ENCODE assay signal across 16 mouse cellular contexts in the genomic region with DNA sequence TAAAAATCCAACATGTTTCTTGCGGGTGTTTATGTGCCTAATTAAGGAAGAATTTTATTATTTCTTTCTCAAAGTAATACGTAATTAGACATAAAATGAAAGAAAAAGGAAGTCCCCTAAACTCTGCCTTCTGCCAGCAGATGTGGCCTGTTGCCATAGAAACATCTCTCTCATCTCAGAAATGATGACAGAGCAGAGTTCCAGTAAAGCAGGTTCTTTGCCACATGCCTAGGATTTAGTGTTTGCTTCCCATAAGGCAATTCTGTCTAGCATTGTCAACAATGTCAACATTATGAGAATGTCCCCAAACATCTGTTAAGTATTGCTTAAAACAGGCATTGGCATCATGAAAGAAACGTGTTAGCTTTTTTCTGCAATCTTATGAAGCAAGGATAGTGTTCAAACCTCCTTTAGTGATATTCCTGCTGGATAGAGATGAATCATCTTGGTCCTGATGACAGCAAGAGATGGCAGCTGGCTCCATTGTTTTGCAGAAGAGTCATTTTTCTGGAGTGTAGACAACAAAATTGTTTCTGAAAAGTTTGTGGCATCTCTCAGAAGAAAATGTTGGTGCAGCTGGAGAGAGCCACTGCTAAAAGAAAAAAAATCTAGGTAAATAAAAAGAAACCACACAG. TPM values are rescaled to one million over a fixed set of nuclear protein-coding genes. Genes with fewer than 3 reads are reported as not detected.
A peak's percentile ranks its signal among the peaks of the same experiment; 100 is the strongest.
DNase-seq lines count a peak whose midpoint lies in the region; ATAC-seq and TF ChIP-seq lines count a peak whose summit lies in the region.
"Had no signal": no experiment of that assay in that cellular context is flagged by ENCODE, and none has a peak within 500 bp of the region (broad histone marks: within the 10 kb centered on the region; RNA-seq: fewer than 3 reads in every experiment).

No protein-coding gene starts in this region.

- no peak for TF ChIP-seq EP300 in CH12.LX (IDR thresholded peaks at IDR 0.05; ENCODE audit: low read length)

- no peak overlapping the region for H3K9ac ChIP-seq in CH12.LX (ENCODE audit: insufficient read depth, low read depth)
- no peak overlapping the region for H3K9ac ChIP-seq in forebrain, postnatal 0 days
- H3K9ac ChIP-seq: embryonic facial prominence, embryonic 12.5 days; heart, embryonic 12.5 days; kidney, embryonic 15.5 days; liver, embryonic 15.5 days had no signal

- no peak overlapping the region for H3K4me2 ChIP-seq in CH12.LX (ENCODE audit: insufficient read depth, low read depth, poor library complexity, severe bottlenecking)
- no peak overlapping the region for H3K4me2 ChIP-seq in forebrain, postnatal 0 days (ENCODE audit: low read depth)
- H3K4me2 ChIP-seq: embryonic facial prominence, embryonic 12.5 days; heart, embryonic 12.5 days; kidney, embryonic 15.5 days; liver, embryonic 15.5 days had no signal

- no peaks in the 10 kb centered on the region for H3K9me3 ChIP-seq in CH12.LX (replicated peaks; ENCODE audit: low read length)
- H3K9me3 ChIP-seq in forebrain, postnatal 0 days (ENCODE audit: low read length), result no peaks in the 10 kb centered on the region
- H3K9me3 ChIP-seq: embryonic facial prominence, embryonic 12.5 days; heart, embryonic 12.5 days; kidney, embryonic 15.5 days; liver, embryonic 15.5 days had no signal

- H3K4me1 ChIP-seq in CH12.LX (ENCODE audit: control insufficient read depth in 1 of 2, insufficient read depth in 2 of 2), result peaks cover 2 to 26% of the 10 kb centered on the region in 2 experiments; a peak in 2 of 4 replicates
- peaks cover 4% of the 10 kb centered on the region; the same call in 1 of the 2 replicates for H3K4me1 ChIP-seq in forebrain, postnatal 0 days (ENCODE audit: insufficient read depth)
- H3K4me1 ChIP-seq: embryonic facial prominence, embryonic 12.5 days; heart, embryonic 12.5 days; kidney, embryonic 15.5 days; liver, embryonic 15.5 days had no signal

- DNase-seq in embryo, embryonic 10 days (ENCODE audit: low spot score), result peak; percentile 15
- no peak for DNase-seq in embryo, embryonic 9.5 days (ENCODE audit: extremely low spot score)
- peak; percentile 21 for DNase-seq in layer of hippocampus, adult 9-10 months (ENCODE audit: low spot score)
- no peak for DNase-seq in layer of hippocampus, postnatal 36 days
- DNase-seq in CH12.LX (ENCODE audit: extremely low read depth), result peak; percentile 16
- DNase-seq in forebrain, postnatal 0 days, result peak; percentile 64
- no peak for DNase-seq in liver
- DNase-seq in right cerebral cortex, postnatal 4 days, result no peak
- DNase-seq: adrenal gland, postnatal 10 days; cerebellum, postnatal 10 days; gastrocnemius, postnatal 36 days had no signal

- 12% methylated on average over 3 of the region's 3 CpGs for WGBS in forebrain, postnatal 0 days

- H3K79me2 ChIP-seq in CH12.LX (replicated peaks; ENCODE audit: control insufficient read depth, extremely low read depth, insufficient read depth, poor library complexity, severe bottlenecking), result no peaks in the 10 kb centered on the region

- no peaks in the 10 kb centered on the region for H3K27me3 ChIP-seq in CH12.LX (replicated peaks)
- no peaks in the 10 kb centered on the region for H3K27me3 ChIP-seq in forebrain, postnatal 0 days (ENCODE audit: insufficient read depth, low read length)
- H3K27me3 ChIP-seq: embryonic facial prominence, embryonic 12.5 days; heart, embryonic 12.5 days; kidney, embryonic 15.5 days; liver, embryonic 15.5 days had no signal

- H3K36me3 ChIP-seq in CH12.LX (replicated peaks in 1 of 2; ENCODE audit: control insufficient read depth in 1 of 2, insufficient read depth in 1 of 2, low read length in 1 of 2), result no peaks in the 10 kb centered on the region
- no peaks in the 10 kb centered on the region for H3K36me3 ChIP-seq in forebrain, postnatal 0 days (ENCODE audit: insufficient read depth)
- H3K36me3 ChIP-seq: embryonic facial prominence, embryonic 12.5 days; heart, embryonic 12.5 days; kidney, embryonic 15.5 days; liver, embryonic 15.5 days had no signal

- no peak for TF ChIP-seq RAD21 in CH12.LX (IDR thresholded peaks at IDR 0.05; ENCODE audit: low read depth, low read length)

- dilution Hi-C loops in CH12.LX (cut with MboI; ENCODE audit: extremely low pct_ligation_motif_present, extremely low pct_unique_long_range_greater_than_20kb, low sequenced_read_pairs), result no loop called here

- no peak for TF ChIP-seq CTCF in CH12.LX (conservative IDR thresholded peaks at IDR 0.05 in 1 of 2, IDR thresholded peaks at IDR 0.05 in 1 of 2; ENCODE audit: low read depth in 2 of 2, low read length in 2 of 2)
- TF ChIP-seq CTCF in forebrain, postnatal 0 days (IDR thresholded peaks at IDR 0.05; ENCODE audit: low read depth), result no peak

- no peak for TF ChIP-seq POLR2A in CH12.LX (IDR thresholded peaks at IDR 0.05; ENCODE audit: low read depth, low read length)

- H3K4me3 ChIP-seq in CH12.LX (replicated peaks in 1 of 3; ENCODE audit: low read depth in 2 of 3, low read length in 2 of 3, poor library complexity in 1 of 3), result no peak overlapping the region
- H3K4me3 ChIP-seq in forebrain, postnatal 0 days (ENCODE audit: low read depth, low read length), result no peak overlapping the region
- H3K4me3 ChIP-seq: embryonic facial prominence, embryonic 12.5 days; heart, embryonic 12.5 days; kidney, embryonic 15.5 days; liver, embryonic 15.5 days had no signal

- ATAC-seq in forebrain, postnatal 0 days, result peak; percentile 80

- no peak overlapping the region for H3K27ac ChIP-seq in CH12.LX (ENCODE audit: insufficient read depth, low read depth)
- H3K27ac ChIP-seq in forebrain, postnatal 0 days (ENCODE audit: low read depth, low read length), result no peak overlapping the region
- H3K27ac ChIP-seq: embryonic facial prominence, embryonic 12.5 days; kidney, embryonic 15.5 days; liver, embryonic 15.5 days had no signal

- in situ Hi-C loops in CH12.LX (cut with MboI; ENCODE audit: low pct_ligation_motif_present, low pct_unique_long_range_greater_than_20kb, low sequenced_read_pairs), result no loop called here

TF ChIP-seq in CH12.LX, 34 proteins besides CTCF, POLR2A, EP300 and RAD21:
- no peak for TF ChIP-seq NELFE (IDR thresholded peaks at IDR 0.05; ENCODE audit: low read depth, low read length)
- no peak for TF ChIP-seq TCF12 (IDR thresholded peaks at IDR 0.05; ENCODE audit: low read depth, low read length)
- no peak for TF ChIP-seq E2F4 (IDR thresholded peaks at IDR 0.05; ENCODE audit: insufficient replicate concordance, low read depth, low read length)
- no peak for TF ChIP-seq CHD2 (IDR thresholded peaks at IDR 0.05; ENCODE audit: low read length)
- no peak for TF ChIP-seq IRF4 (IDR thresholded peaks at IDR 0.05; ENCODE audit: low read depth, low read length)
- TF ChIP-seq ZMIZ1 (IDR thresholded peaks at IDR 0.05; ENCODE audit: low read depth, low read length), result no peak
- TF ChIP-seq NRF1 (IDR thresholded peaks at IDR 0.05; ENCODE audit: low read depth, low read length), result no peak
- TF ChIP-seq JUN (IDR thresholded peaks at IDR 0.05; ENCODE audit: insufficient read depth, low read depth, low read length), result no peak
- no peak for TF ChIP-seq ZKSCAN1 (IDR thresholded peaks at IDR 0.05; ENCODE audit: borderline replicate concordance, low read depth, low read length)
- TF ChIP-seq TBP (conservative IDR thresholded peaks at IDR 0.05; ENCODE audit: low read depth, low read length), result no peak
- TF ChIP-seq JUND (conservative IDR thresholded peaks at IDR 0.05; ENCODE audit: low read depth, low read length), result no peak
- no peak for TF ChIP-seq CHD1 (IDR thresholded peaks at IDR 0.05; ENCODE audit: low read depth, low read length)
- TF ChIP-seq KAT2A (IDR thresholded peaks at IDR 0.05; ENCODE audit: insufficient replicate concordance, low read length), result no peak
- no peak for TF ChIP-seq MAX (IDR thresholded peaks at IDR 0.05; ENCODE audit: low read length)
- no peak for TF ChIP-seq ELF1 (IDR thresholded peaks at IDR 0.05; ENCODE audit: low read depth, low read length)

RNA-seq across cellular contexts. Expression of gene Nrcam, which starts 42.5 kb away (rescaled TPM):
- total RNA-seq in layer of hippocampus, postnatal 36 days (2021), result 100 to 1,000 TPM; 531 TPM
- total RNA-seq in CH12.LX (2012; rRNA removed) (0.04 and 0.13 TPM in 2 replicates), CH12.LX (2014; rRNA removed) (0.05 and 0.24 TPM in 2 replicates)
- polyA plus RNA-seq in CH12.LX (2012; ENCODE audit: insufficient read length, low read depth), result 0.33 and 0.59 TPM in 2 replicates
- total RNA-seq in forebrain, postnatal 0 days (2014; rRNA removed), result 147 and 185 TPM in 2 replicates
- 87.5 and 101 TPM in 2 replicates for polyA plus RNA-seq in forebrain, postnatal 0 days (2015; fragmentation: Nextera tagmentation; extraction: Ambion mirVana)
- total RNA-seq: megakaryocyte, adult 5-6 weeks had no signal

Comparison
In these comparisons a context has a peak if more than half of its experiments do, and no peak if none do; other contexts are left out.
1. DNase-seq: peak in embryo, embryonic 10 days (single experiment), layer of hippocampus, adult 9-10 months (single experiment), CH12.LX (single experiment) and forebrain, postnatal 0 days (single experiment); none in embryo, embryonic 9.5 days (single experiment), layer of hippocampus, postnatal 36 days (0 of 2), liver (single experiment) and right cerebral cortex, postnatal 4 days (single experiment).
2. RNA of gene Nrcam, which starts 42.5 kb away (total RNA-seq): 531 TPM in layer of hippocampus, postnatal 36 days and 147 to 185 TPM in forebrain, postnatal 0 days; 0.04 to 0.24 TPM in CH12.LX; every median in the first group is over 100 times any median in the second.